Mouse (Mus musculus) heart, embryonic 15.5 days (tissue): ENCODE results near the gene Pycr1. TPM values are rescaled to one million over a fixed set of nuclear protein-coding genes. Genes with fewer than 3 reads are reported as not detected.

Experiments used
- ATAC-seq: fragments of 200-750 bp; cut with Nextera tagmentation; replicated peaks from 2 replicates; pipeline ENCODE4 v1.8.0; 2017; ENCODE audit warnings: low read depth, moderate TSS enrichment; ENCODE audit not compliant: insufficient number of reproducible peaks, insufficient read depth, low FRiP score
- H3K27ac ChIP-seq: fragments of 300-500 bp; sonication (generic); 2 replicates; pipeline ENCODE4 v1.5.1; 2015; ENCODE audit warnings: mild to moderate bottlenecking, inconsistent platforms
- H3K27me3 ChIP-seq: fragments of 300-500 bp; sonication (generic); 2 replicates; pipeline ENCODE4 v1.6.1; 2015; ENCODE audit warnings: inconsistent platforms
- H3K36me3 ChIP-seq: fragments of 300-500 bp; sonication (generic); 2 replicates; pipeline ENCODE4 v1.6.1; 2015; ENCODE audit warnings: mild to moderate bottlenecking, inconsistent platforms
- H3K4me1 ChIP-seq: fragments of 300-500 bp; sonication (generic); replicated peaks from 2 replicates; pipeline ENCODE4 v1.6.1; 2015; ENCODE audit warnings: inconsistent platforms
- H3K4me2 ChIP-seq: fragments of 300-500 bp; sonication (generic); 2 replicates; pipeline ENCODE4 v1.6.1; 2015; ENCODE audit warnings: inconsistent platforms, mild to moderate bottlenecking, moderate library complexity
- H3K4me3 ChIP-seq: fragments of 300-500 bp; sonication (generic); 2 replicates; pipeline ENCODE4 v1.5.1; 2015; ENCODE audit warnings: mild to moderate bottlenecking, inconsistent platforms
- H3K9ac ChIP-seq: fragments of 300-500 bp; sonication (generic); 2 replicates; pipeline ENCODE4 v1.6.1; 2015; ENCODE audit warnings: mild to moderate bottlenecking, inconsistent platforms
- H3K9me3 ChIP-seq: fragments of 300-500 bp; sonication (generic); replicated peaks from 2 replicates; pipeline ENCODE4 v1.6.1; 2016; ENCODE audit warnings: inconsistent platforms
- WGBS: fragments of 180-500 bp; shearing (Covaris S2); methylation state at CpG from one replicate; pipeline ENCODE4 v1.1.7; 2015; ENCODE audit warnings: mixed read lengths; 5-methylcytosine and 5-hydroxymethylcytosine counted together
- polyA plus RNA-seq: library from polyadenylated mRNA; unstranded; fragments of >200 nt; fragmentation: Nextera tagmentation; extraction: Ambion mirVana; gene quantifications from 2 replicates; pipeline ENCODE4 v1.2.1, GENCODE M21; 2015

Gene Pycr1
- polyA plus RNA-seq, 1 experiment from 2014 or later = 17.1 TPM

DNA sequence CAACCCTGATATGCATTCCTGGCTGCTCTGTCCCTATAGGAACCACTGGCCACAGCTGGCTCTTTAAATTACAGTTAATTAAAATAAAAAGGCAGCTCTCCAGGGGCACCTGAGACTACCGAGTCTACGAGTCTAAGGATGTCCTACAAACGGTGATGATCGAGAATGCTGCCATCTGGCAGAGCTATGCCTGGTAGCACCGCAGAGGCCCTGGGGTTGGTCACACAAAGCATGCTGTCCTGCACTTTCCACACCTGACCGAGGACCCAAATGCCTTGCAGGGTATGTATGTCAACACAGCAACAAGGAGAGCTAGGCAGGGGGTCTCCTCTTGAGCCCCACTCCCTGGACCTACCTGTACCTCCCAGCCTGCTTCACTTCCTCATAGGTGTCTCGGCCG lies 29.6 kb downstream of the Pycr1 start:
- Histone ChIP-seq H3K27me3 (no peaks in the 10 kb centered on the region), H3K9me3 (no peaks in the 10 kb centered on the region), H3K4me2 (no peak overlapping the region), H3K4me3 (no peak overlapping the region), H3K27ac (no peak overlapping the region), H3K36me3 (peaks cover 49% of the 10 kb centered on the region), H3K4me1 (peaks cover 30% of the 10 kb centered on the region), H3K9ac (no peak overlapping the region)
- 85% methylated on average over 8 of the region's 8 CpGs for WGBS
- no peak for ATAC-seq

DNA sequence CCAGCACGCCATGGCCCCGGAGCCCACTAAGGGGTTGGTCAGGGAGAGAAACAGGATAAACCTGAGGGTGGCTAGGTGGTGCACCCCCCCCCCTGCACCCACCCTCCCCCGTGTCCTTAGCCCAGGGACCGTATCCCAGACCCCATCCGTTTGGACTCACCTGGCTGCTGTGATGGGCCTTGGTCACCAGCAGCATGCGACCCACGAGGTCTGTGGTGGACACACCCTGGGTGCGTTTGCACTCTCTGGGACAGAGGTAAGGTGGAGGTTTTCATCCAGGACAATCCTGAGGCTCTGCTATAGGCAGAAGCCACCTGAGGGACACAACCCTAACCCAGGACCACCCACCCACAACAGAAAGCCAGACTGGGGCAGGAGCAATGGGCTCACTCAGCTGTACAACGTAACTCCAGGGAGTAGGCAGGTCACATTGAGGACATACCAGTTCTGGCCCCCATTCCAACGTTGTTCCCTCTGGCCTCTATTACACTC lies 30.0 kb downstream of the Pycr1 start:
- H3K27me3 ChIP-seq = no peaks in the 10 kb centered on the region
- ATAC-seq = no peak
- no peak overlapping the region for H3K27ac ChIP-seq
- H3K9ac ChIP-seq = no peak overlapping the region
- peaks cover 34% of the 10 kb centered on the region for H3K4me1 ChIP-seq
- no peaks in the 10 kb centered on the region for H3K9me3 ChIP-seq
- WGBS = 80% methylated on average over 10 of the region's 10 CpGs
- peaks cover 47% of the 10 kb centered on the region for H3K36me3 ChIP-seq
- no peak overlapping the region for H3K4me3 ChIP-seq
- no peak overlapping the region for H3K4me2 ChIP-seq

DNA sequence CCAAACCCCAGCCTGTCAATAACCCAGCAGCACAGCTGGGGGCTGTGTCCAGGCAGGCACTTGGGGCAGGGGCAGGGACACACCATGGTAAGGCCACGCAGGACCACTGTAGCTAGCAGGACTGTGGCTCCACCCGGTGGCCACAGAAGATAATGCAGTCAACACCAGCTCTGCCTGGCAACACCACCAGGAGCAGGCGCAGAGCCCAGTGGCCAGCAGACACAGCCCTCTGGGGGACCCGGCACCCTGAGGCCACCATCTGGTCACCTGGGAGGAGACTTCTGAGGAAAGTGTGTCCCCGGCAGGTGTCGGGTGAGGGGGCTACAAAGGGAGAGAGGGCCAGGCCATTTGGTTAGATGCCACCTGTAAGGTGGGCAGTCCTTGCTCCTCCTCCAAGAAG lies 30.8 kb downstream of the Pycr1 start:
- Histone ChIP-seq H3K27ac (no peak overlapping the region), H3K27me3 (no peaks in the 10 kb centered on the region), H3K4me3 (no peak overlapping the region), H3K9me3 (no peaks in the 10 kb centered on the region), H3K4me2 (no peak overlapping the region), H3K36me3 (peaks cover 43% of the 10 kb centered on the region), H3K4me1 (peaks cover 34% of the 10 kb centered on the region), H3K9ac (no peak overlapping the region)
- no peak for ATAC-seq
- WGBS = 40% methylated on average over 6 of the region's 6 CpGs

DNA sequence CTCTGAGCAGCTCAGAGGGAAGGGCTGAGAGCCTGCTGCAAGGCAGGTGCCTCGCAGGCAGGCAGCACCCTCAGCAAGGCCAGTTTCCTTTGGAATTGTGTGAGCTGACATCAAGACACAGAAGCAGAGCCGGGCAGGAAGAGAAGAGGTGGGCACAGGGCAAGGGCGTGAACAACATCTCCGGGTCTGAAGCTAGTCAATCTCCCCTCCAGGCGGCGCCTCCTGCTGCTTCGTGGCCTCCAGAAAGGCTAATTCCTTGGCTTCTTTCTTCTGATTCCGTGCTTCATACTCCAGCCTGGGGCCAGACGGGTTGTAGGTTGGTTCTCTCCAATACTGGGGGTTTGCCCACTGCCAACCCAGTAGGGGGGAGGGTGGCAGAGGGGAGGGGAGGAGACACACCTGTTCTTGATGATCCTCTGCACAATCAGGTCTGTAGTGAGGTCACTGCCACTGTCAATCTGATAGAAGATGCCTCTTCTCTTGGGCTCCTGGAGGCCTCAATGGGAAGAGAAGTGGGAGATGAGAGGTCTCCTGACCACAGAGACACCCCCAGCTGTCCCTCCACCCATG lies 33.0 kb downstream of the Pycr1 start:
- no peak for ATAC-seq
- no peak overlapping the region for H3K4me3 ChIP-seq
- no peak overlapping the region for H3K9ac ChIP-seq
- H3K9me3 ChIP-seq = no peaks in the 10 kb centered on the region
- H3K4me2 ChIP-seq = no peak overlapping the region
- H3K27ac ChIP-seq = no peak overlapping the region
- H3K27me3 ChIP-seq = no peaks in the 10 kb centered on the region
- peaks cover 47% of the 10 kb centered on the region for H3K36me3 ChIP-seq
- WGBS = 84% methylated on average over 9 of the region's 9 CpGs
- H3K4me1 ChIP-seq = peaks cover 38% of the 10 kb centered on the region

DNA sequence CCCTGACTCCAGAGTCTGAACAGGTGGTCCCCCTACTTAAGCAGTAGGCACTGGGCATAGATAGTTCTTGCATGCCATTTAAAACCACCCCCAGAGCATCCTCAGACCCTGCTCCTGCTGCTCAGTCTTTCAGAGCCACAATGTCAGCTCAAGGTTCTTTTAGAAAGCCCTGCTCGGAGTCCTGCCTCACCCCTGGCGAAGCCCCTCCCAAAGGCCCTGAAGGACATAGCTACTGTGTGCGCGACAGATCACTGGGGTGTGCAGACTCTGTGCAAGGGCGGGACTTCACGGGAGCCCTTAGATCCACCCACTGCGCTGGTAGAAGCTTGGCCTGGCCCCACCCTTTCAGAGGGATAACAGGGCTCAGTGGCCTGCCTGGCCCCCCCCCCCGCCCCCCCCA lies 34.3 kb downstream of the Pycr1 start:
- Histone ChIP-seq H3K9me3 (no peaks in the 10 kb centered on the region), H3K27ac (peak overlapping the region; percentile 61), H3K4me2 (peak overlapping the region; percentile 80), H3K4me3 (peak overlapping the region; percentile 46), H3K4me1 (peaks cover 38% of the 10 kb centered on the region), H3K9ac (peak overlapping the region; percentile 55), H3K27me3 (no peaks in the 10 kb centered on the region), H3K36me3 (peaks cover 55% of the 10 kb centered on the region)
- WGBS = 27% methylated on average over 8 of the region's 8 CpGs
- ATAC-seq = peak; percentile 61

DNA sequence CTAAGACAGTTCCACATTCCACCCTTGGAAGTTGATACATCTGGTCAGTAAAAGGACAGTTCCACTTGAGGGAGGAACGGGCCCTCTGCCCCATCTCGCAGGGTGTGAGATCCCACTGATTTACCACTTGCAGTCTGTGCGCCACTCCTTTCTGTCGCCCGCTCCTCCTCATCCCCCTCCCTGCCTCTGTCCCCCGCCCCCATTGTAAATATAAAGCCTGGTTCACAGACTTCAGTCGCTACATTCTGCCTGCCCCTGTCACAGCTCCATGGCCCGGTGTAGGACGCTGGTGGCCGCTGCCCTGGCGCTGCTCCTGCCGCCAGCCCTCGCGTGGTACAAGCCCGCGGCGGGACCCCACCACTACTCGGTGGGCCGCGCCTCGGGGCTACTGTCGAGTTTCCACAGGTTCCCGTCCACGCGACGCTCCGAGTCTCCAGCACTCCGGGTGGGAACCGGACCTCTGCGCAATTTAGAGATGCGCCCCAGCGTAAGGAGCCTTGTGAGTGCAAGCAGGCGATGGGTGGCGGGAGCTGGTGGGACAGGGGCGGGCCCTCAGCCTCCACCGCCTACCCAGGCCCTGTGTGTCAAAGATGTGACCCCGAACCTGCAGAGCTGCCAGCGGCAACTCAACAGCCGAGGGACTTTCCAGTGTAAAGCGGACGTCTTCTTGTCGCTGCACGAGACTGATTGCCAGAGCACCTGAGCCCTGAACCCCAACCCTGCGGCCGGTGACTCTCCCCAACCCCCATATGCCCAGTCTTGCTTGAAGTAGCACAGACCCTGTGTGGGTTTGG lies 35.1 kb downstream of the Pycr1 start, which contains the start of gene Npb:
Npb (plus strand) TSS at position 237 of the 794 bp plus-strand sequence.
- H3K4me1 ChIP-seq = peaks cover 38% of the 10 kb centered on the region
- peak within 1 kb of the TSS; percentile 61 for H3K27ac ChIP-seq
- H3K36me3 ChIP-seq = peaks cover 55% of the 10 kb centered on the region
- ATAC-seq = no peak
- H3K27me3 ChIP-seq = no peaks in the 10 kb centered on the region
- peak within 1 kb of the TSS; percentile 46 for H3K4me3 ChIP-seq
- no peaks in the 10 kb centered on the region for H3K9me3 ChIP-seq
- H3K4me2 ChIP-seq = peak within 1 kb of the TSS; percentile 80
- WGBS = 9% methylated on average over 45 of the region's 45 CpGs
- peak within 1 kb of the TSS; percentile 55 for H3K9ac ChIP-seq

DNA sequence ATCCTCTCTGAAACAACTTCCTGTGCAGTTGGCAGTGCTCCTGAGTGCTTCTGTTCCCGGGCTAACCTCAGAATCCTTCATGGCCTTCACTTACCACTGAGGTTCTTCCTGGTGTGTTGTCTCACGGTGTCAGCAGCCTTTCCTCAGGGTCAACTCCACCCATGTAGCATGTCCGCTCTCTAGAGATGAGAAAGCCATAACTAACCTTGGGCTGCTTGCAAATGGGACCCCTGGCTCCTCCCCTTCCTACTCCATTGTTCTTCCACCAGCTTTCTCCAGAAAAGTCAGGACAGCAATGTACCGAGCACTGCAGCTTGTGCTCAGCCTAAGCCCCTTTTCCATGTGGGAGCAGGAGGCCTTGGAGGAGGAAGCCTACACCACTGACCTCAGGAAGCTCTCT lies 36.8 kb downstream of the Pycr1 start:
- Histone ChIP-seq H3K4me1 (peaks cover 38% of the 10 kb centered on the region), H3K9ac (no peak overlapping the region), H3K27ac (peak overlapping the region; percentile 27; the same call in 1 of the 2 replicates), H3K4me3 (no peak overlapping the region), H3K27me3 (no peaks in the 10 kb centered on the region), H3K36me3 (peaks cover 55% of the 10 kb centered on the region), H3K4me2 (no peak overlapping the region), H3K9me3 (no peaks in the 10 kb centered on the region)
- ATAC-seq = no peak
- 81% methylated on average over 4 of the region's 4 CpGs for WGBS

DNA sequence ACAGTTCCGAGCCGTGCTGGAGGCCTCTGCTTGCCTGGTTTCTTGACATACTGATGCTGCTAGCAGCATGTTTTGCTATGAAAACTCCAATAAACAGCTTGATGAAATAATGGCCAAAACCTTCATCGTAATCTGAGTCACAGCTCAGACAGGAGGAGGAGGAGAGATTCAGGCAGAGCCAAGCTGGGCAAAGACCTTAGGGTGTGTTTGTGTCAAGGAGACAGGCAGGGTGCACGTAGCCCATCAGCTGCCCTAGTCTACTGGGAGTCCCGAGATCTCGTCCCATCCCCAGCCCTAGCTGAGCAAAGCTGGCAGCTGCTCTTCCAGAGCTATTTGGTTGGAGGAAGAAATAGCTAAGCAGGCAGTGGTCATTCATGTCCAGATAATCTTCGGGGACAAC lies 37.9 kb downstream of the Pycr1 start:
- peaks cover 38% of the 10 kb centered on the region for H3K4me1 ChIP-seq
- WGBS = 86% methylated on average over 7 of the region's 7 CpGs
- no peak overlapping the region for H3K27ac ChIP-seq
- no peak overlapping the region for H3K9ac ChIP-seq
- H3K4me2 ChIP-seq = no peak overlapping the region
- H3K36me3 ChIP-seq = peaks cover 53% of the 10 kb centered on the region
- no peak overlapping the region for H3K4me3 ChIP-seq
- no peak for ATAC-seq
- no peaks in the 10 kb centered on the region for H3K9me3 ChIP-seq
- H3K27me3 ChIP-seq = no peaks in the 10 kb centered on the region

DNA sequence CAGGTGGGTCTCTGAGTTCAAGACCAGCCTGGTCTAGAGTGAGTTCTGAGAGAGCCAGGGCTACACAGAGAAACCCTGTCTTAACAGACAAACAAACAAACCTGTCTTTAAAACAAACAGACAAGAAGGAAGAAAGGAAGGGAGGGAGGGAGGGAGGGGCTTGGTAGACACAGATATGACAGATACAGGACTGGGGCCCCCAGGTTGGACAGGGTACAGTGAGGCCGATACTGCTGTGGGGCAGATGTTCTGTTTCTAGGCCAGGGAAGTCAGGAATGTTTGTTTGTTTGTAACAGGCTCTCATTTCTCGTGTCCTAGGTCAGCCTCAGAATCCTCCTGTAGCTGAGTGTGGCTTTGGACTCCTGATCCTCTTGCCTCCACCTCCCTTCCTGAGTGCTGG lies 40.0 kb downstream of the Pycr1 start:
- WGBS = 79% methylated on average over 2 of the region's 2 CpGs
- H3K9me3 ChIP-seq = no peaks in the 10 kb centered on the region
- peaks cover 50% of the 10 kb centered on the region for H3K36me3 ChIP-seq
- no peak overlapping the region for H3K9ac ChIP-seq
- H3K4me3 ChIP-seq = no peak overlapping the region
- no peaks in the 10 kb centered on the region for H3K27me3 ChIP-seq
- ATAC-seq = no peak
- peaks cover 38% of the 10 kb centered on the region for H3K4me1 ChIP-seq
- no peak overlapping the region for H3K4me2 ChIP-seq
- no peak overlapping the region for H3K27ac ChIP-seq

DNA sequence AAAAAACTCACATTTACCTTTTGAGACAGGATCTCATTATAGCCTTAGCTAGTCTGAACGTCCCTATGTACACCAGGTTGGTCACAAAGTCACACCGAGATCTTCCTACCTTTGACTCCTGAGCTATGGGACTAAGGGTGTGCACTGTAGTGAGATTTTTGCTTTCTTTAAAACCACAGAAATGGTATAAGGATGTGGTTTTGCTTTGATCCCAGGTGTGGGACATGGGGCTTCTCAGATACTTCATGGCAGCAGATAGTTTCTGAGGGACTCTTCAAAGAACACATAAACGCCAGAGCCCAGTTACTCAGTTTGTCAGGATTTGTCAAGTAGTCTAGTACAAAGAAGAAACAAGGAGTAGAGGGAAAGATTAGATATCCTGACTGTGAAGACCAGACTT lies 42.9 kb downstream of the Pycr1 start:
- H3K27ac ChIP-seq = no peak overlapping the region
- H3K4me2 ChIP-seq = no peak overlapping the region
- no peak overlapping the region for H3K4me3 ChIP-seq
- no peaks in the 10 kb centered on the region for H3K9me3 ChIP-seq
- no peak overlapping the region for H3K9ac ChIP-seq
- H3K36me3 ChIP-seq = peaks cover 59% of the 10 kb centered on the region
- ATAC-seq = no peak
- no peaks in the 10 kb centered on the region for H3K27me3 ChIP-seq
- peaks cover 31% of the 10 kb centered on the region for H3K4me1 ChIP-seq
- WGBS = 87% methylated on average over 3 of the region's 3 CpGs

DNA sequence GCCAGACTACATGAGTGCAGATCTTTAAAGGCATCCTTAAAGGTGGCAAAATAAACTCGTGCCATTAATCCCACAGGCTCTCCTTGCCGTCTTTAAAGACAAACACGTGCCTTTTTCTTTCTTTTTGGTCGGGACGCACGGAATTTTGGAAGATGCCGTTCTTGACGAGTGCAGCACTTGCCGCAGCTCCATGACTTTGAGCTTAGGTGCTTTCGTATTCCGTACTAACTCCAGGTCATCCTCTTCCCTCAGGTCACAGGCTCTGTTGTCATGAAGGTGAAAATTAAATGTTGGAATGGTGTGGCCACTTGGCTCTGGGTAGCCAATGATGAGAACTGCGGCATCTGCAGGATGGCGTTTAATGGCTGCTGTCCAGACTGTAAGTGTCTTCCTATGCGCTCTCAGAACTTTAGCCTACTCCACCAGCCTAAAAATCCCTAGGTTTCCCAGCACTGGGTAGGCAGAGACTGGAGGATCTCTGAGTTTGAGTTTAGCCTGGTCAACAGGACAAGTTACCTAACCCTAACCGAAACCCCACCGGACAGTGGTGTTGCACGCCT lies 44.5 kb downstream of the Pycr1 start:
- Histone ChIP-seq H3K27ac (peak overlapping the region; percentile 93), H3K36me3 (peaks cover 57% of the 10 kb centered on the region), H3K4me3 (peak overlapping the region; percentile 98), H3K27me3 (no peaks in the 10 kb centered on the region), H3K9me3 (no peaks in the 10 kb centered on the region), H3K4me1 (peaks cover 31% of the 10 kb centered on the region), H3K4me2 (peak overlapping the region; percentile 92), H3K9ac (peak overlapping the region; percentile 71)
- 43% methylated on average over 17 of the region's 17 CpGs for WGBS
- no peak for ATAC-seq
